Mouse (Mus musculus) cortical plate, adult 2 months (tissue): ENCODE results near the gene Cdc40.

Source experiments
- CTCF ChIP-seq: fragments of 200-500 bp; IDR thresholded peaks from 2 replicates; pipeline ENCODE4 v1.5.1; 2011; ENCODE audit warnings: mild to moderate bottlenecking, control low read depth, low read length; ENCODE audit not compliant: insufficient read depth; ENCODE audit errors: extremely low read depth
- POLR2A ChIP-seq: fragments of 200-500 bp; IDR thresholded peaks from 2 replicates; pipeline ENCODE4 v1.6.1; 2011; ENCODE audit warnings: mild to moderate bottlenecking, low read length, control low read depth; ENCODE audit not compliant: insufficient read depth; ENCODE audit errors: extremely low read depth

DNA sequence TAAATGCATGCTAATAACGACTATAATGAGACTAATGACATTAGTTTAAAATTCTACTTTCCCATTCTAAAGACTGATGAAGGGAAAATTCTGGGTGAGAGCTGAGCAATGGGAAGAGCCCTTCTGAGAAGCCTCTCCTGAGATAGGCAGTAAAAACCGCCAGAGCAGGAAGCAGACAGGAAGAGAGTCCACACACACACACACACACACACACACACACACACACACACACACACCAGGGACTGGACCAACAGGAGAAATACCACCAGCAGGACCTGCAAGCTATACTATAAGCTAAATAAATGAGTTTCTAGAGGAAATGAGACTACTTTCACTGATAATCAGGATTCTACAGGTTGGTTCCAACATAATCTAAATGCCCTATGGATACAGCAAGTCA lies 27.5 kb downstream of the Cdc40 start:
- TF ChIP-seq CTCF (no peak), POLR2A (no peak)
